Mouse (Mus musculus): ENCODE data around the gene Hist1h2af. TPM values are rescaled to one million over a fixed set of nuclear protein-coding genes. Genes with fewer than 3 reads are reported as not detected.

The Hist1h2af gene
- polyA plus RNA-seq, 2 experiments, result 11.0 to 557 TPM

DNA sequence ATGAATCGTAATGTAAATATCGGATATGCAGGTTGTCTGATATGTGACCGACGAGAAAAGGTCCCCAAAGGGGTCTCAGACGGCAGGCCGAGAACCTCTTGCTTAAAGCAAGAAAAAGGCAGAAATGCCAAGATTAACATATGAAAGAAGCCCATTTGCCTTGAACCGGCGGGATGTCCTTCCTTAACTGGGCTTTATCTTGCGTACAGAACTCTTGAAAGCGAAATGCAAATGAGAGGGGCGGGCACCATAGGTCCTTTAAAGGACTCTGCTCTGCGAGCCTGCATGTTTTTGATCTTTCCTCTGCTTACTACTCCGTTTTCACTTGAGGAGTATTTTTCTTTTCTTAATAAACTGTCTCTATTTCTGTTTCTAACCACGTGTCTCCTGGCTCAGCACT lies 41.7 kb upstream of the Hist1h2af start:
- Histone ChIP-seq H3K4me3 (replicated peaks; ENCODE audit: low read length) (0 out of 2 replicates have a peak overlapping the region, but pooled peaks have one; percentile 14), H3K27ac (replicated peaks; ENCODE audit: low read depth, low read length) (no peak overlapping the region), H3K9me3 (ENCODE audit: control insufficient read depth, low read length) (no peaks in the 10 kb centered on the region), H3K36me3 (ENCODE audit: control insufficient read depth, insufficient read depth, low read length) (no peaks in the 10 kb centered on the region), H3K4me2 (replicated peaks; ENCODE audit: low read depth, low read length, severe bottlenecking) (peak overlapping the region; percentile 29), H3K9ac (ENCODE audit: low read depth, low read length, severe bottlenecking) (no peak overlapping the region), H3K4me1 (ENCODE audit: control insufficient read depth, insufficient read depth, low read length) (no peaks in the 10 kb centered on the region), H3K27me3 (ENCODE audit: control insufficient read depth, insufficient read depth, low read length) (no peaks in the 10 kb centered on the region)
- 9% methylated on average over 14 of the region's 14 CpGs for WGBS
- no peak for ATAC-seq (ENCODE audit: low FRiP score, low read depth)
- no peak for DNase-seq (ENCODE audit: low spot score)
- TF ChIP-seq POLR2A (IDR thresholded peaks at IDR 0.05; ENCODE audit: borderline replicate concordance, extremely low read depth, insufficient read depth, insufficient read length), result no peak

GRCm38 (mm10) chr13:23495526-23495925 lies 38.2 kb upstream of the Hist1h2af start:
- Histone ChIP-seq H3K9me3 (ENCODE audit: control insufficient read depth, low read length) (no peaks in the 10 kb centered on the region), H3K4me2 (replicated peaks; ENCODE audit: low read depth, low read length, severe bottlenecking) (no peak overlapping the region), H3K27ac (replicated peaks; ENCODE audit: low read depth, low read length) (no peak overlapping the region), H3K36me3 (ENCODE audit: control insufficient read depth, insufficient read depth, low read length) (no peaks in the 10 kb centered on the region), H3K4me1 (ENCODE audit: control insufficient read depth, insufficient read depth, low read length) (no peaks in the 10 kb centered on the region), H3K4me3 (replicated peaks; ENCODE audit: low read length) (no peak overlapping the region), H3K27me3 (ENCODE audit: control insufficient read depth, insufficient read depth, low read length) (no peaks in the 10 kb centered on the region), H3K9ac (ENCODE audit: low read depth, low read length, severe bottlenecking) (no peak overlapping the region)
- TF ChIP-seq POLR2A (IDR thresholded peaks at IDR 0.05; ENCODE audit: borderline replicate concordance, extremely low read depth, insufficient read depth, insufficient read length), result no peak
- 82% methylated on average over 6 of the region's 6 CpGs for WGBS
- DNase-seq (ENCODE audit: low spot score) (no peak), ATAC-seq (ENCODE audit: low FRiP score, low read depth) (no peak)

GRCm38 (mm10) chr13:23497656-23498321 lies 35.9 kb upstream of the Hist1h2af start:
- Histone ChIP-seq H3K9ac (ENCODE audit: low read depth, low read length, severe bottlenecking) (no peak overlapping the region), H3K9me3 (ENCODE audit: control insufficient read depth, low read length) (no peaks in the 10 kb centered on the region), H3K4me1 (ENCODE audit: control insufficient read depth, insufficient read depth, low read length) (no peaks in the 10 kb centered on the region), H3K27me3 (ENCODE audit: control insufficient read depth, insufficient read depth, low read length) (no peaks in the 10 kb centered on the region), H3K4me3 (replicated peaks; ENCODE audit: low read length) (peak overlapping the region; percentile 23), H3K36me3 (ENCODE audit: control insufficient read depth, insufficient read depth, low read length) (no peaks in the 10 kb centered on the region), H3K27ac (replicated peaks; ENCODE audit: low read depth, low read length) (no peak overlapping the region), H3K4me2 (replicated peaks; ENCODE audit: low read depth, low read length, severe bottlenecking) (peak overlapping the region; percentile 39)
- DNase-seq (ENCODE audit: low spot score) (no peak), ATAC-seq (ENCODE audit: low FRiP score, low read depth) (no peak)
- no peak for TF ChIP-seq POLR2A (IDR thresholded peaks at IDR 0.05; ENCODE audit: borderline replicate concordance, extremely low read depth, insufficient read depth, insufficient read length)
- 4% methylated on average over 19 of the region's 19 CpGs for WGBS

DNA sequence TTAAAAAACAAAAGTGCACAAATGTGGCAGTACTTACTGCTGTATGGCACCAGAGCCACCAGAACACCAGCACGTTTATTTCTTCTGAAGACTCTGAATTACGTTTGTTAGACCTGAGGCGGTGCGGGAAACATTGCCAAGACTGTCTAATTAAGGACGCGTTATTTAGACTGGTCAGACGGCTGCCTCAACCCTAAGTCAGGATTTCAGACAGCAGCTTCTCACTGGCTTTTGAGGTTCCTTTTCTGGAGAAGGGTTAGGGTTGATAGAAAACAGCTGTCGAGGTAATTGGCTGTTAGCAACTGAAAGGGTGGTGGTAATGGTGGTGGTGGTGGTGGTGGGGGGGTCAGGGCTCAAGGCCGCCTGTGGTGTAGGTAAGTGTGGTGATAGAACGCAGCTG lies 35.1 kb upstream of the Hist1h2af start:
- DNase-seq (ENCODE audit: low spot score), result peak; percentile 29
- peak; percentile 48; the same call in 1 of the 2 replicates for ATAC-seq (ENCODE audit: low FRiP score, low read depth)
- peak overlapping the region; percentile 39 for H3K4me2 ChIP-seq (replicated peaks; ENCODE audit: low read depth, low read length, severe bottlenecking)
- no peaks in the 10 kb centered on the region for H3K4me1 ChIP-seq (ENCODE audit: control insufficient read depth, insufficient read depth, low read length)
- TF ChIP-seq POLR2A (IDR thresholded peaks at IDR 0.05; ENCODE audit: borderline replicate concordance, extremely low read depth, insufficient read depth, insufficient read length), result no peak
- WGBS, result 2% methylated on average over 10 of the region's 10 CpGs
- no peaks in the 10 kb centered on the region for H3K27me3 ChIP-seq (ENCODE audit: control insufficient read depth, insufficient read depth, low read length)
- no peak overlapping the region for H3K27ac ChIP-seq (replicated peaks; ENCODE audit: low read depth, low read length)
- no peaks in the 10 kb centered on the region for H3K9me3 ChIP-seq (ENCODE audit: control insufficient read depth, low read length)
- H3K4me3 ChIP-seq (replicated peaks; ENCODE audit: low read length), result peak overlapping the region; percentile 23
- no peaks in the 10 kb centered on the region for H3K36me3 ChIP-seq (ENCODE audit: control insufficient read depth, insufficient read depth, low read length)
- no peak overlapping the region for H3K9ac ChIP-seq (ENCODE audit: low read depth, low read length, severe bottlenecking)

DNA sequence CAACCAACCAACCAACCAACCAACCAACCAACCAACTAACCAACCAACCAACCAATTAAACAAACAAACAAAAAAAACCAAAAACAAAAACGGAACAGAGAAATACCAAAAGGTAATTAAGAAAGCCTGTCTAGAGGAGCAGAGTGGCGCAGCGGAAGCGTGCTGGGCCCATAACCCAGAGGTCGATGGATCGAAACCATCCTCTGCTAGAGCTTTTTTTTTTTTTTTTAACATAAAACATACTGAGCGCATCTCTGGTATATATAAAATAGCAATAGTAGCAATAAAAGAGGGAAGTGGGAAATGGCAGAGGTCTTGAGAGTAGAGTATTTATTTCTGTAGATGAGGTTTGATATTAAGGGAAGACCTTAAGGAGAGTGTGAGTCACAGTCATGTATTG lies 33.8 kb upstream of the Hist1h2af start:
- Histone ChIP-seq H3K27me3 (ENCODE audit: control insufficient read depth, insufficient read depth, low read length) (no peaks in the 10 kb centered on the region), H3K4me1 (ENCODE audit: control insufficient read depth, insufficient read depth, low read length) (no peaks in the 10 kb centered on the region), H3K4me2 (replicated peaks; ENCODE audit: low read depth, low read length, severe bottlenecking) (no peak overlapping the region), H3K9ac (ENCODE audit: low read depth, low read length, severe bottlenecking) (no peak overlapping the region), H3K27ac (replicated peaks; ENCODE audit: low read depth, low read length) (no peak overlapping the region), H3K36me3 (ENCODE audit: control insufficient read depth, insufficient read depth, low read length) (no peaks in the 10 kb centered on the region), H3K9me3 (ENCODE audit: control insufficient read depth, low read length) (no peaks in the 10 kb centered on the region), H3K4me3 (replicated peaks; ENCODE audit: low read length) (no peak overlapping the region)
- no peak for ATAC-seq (ENCODE audit: low FRiP score, low read depth)
- 20% methylated on average over 7 of the region's 7 CpGs for whole genome bisulfite sequencing
- no peak for DNase-seq (ENCODE audit: low spot score)
- no peak for TF ChIP-seq POLR2A (IDR thresholded peaks at IDR 0.05; ENCODE audit: borderline replicate concordance, extremely low read depth, insufficient read depth, insufficient read length)
